Mouse (Mus musculus) limb, embryonic 12.5 days (tissue): Measurements from ENCODE around the gene Jdp2. TPM values are rescaled to one million over a fixed set of nuclear protein-coding genes. Genes with fewer than 3 reads are reported as not detected.
A peak's percentile ranks its signal among the peaks of the same experiment; 100 is the strongest.

Source experiments
- ATAC-seq: fragments of 200-750 bp; cut with Nextera tagmentation; 2 replicates; pipeline ENCODE4 v1.8.0; 2017; ENCODE audit warnings: low read depth, moderate TSS enrichment; ENCODE audit not compliant: insufficient number of reproducible peaks, insufficient read depth, low FRiP score, low TSS enrichment
- H3K27ac ChIP-seq: fragments of 300-500 bp; sonication (generic); 2 replicates; pipeline ENCODE4 v1.5.1; 2016; ENCODE audit warnings: mild to moderate bottlenecking, moderate library complexity
- H3K27me3 ChIP-seq: fragments of 300-500 bp; sonication (generic); 2 replicates; pipeline ENCODE4 v1.6.1; 2016; ENCODE audit warnings: mild to moderate bottlenecking, moderate library complexity
- H3K36me3 ChIP-seq: fragments of 300-500 bp; sonication (generic); 2 replicates; pipeline ENCODE4 v1.6.1; 2016; ENCODE audit warnings: mild to moderate bottlenecking, moderate library complexity
- H3K4me1 ChIP-seq: fragments of 300-500 bp; sonication (generic); replicated peaks from 2 replicates; pipeline ENCODE4 v1.6.1; 2016
- H3K4me2 ChIP-seq: fragments of 300-500 bp; sonication (generic); 2 replicates; pipeline ENCODE4 v1.6.1; 2016; ENCODE audit warnings: mild to moderate bottlenecking, moderate library complexity
- H3K4me3 ChIP-seq: fragments of 300-500 bp; sonication (generic); replicated peaks from 2 replicates; pipeline ENCODE4 v1.5.1; 2016; ENCODE audit warnings: mild to moderate bottlenecking
- H3K9ac ChIP-seq: fragments of 300-500 bp; sonication (generic); replicated peaks from 2 replicates; pipeline ENCODE4 v1.6.1; 2016; ENCODE audit warnings: mild to moderate bottlenecking, moderate library complexity
- H3K9me3 ChIP-seq: fragments of 300-500 bp; sonication (generic); 2 replicates; pipeline ENCODE4 v1.6.1; 2016; ENCODE audit warnings: mild to moderate bottlenecking, moderate library complexity
- WGBS: fragments of 180-500 bp; shearing (Covaris S2); methylation state at CpG from one replicate; pipeline ENCODE4 v1.1.7; 2016; 5-methylcytosine and 5-hydroxymethylcytosine counted together
- polyA plus RNA-seq: library from polyadenylated mRNA; unstranded; fragments of >200 nt; fragmentation: Nextera tagmentation; extraction: Ambion mirVana; gene quantifications from 2 replicates; pipeline ENCODE4 v1.2.1, GENCODE M21; 2016

Jdp2 gene
- polyA plus RNA-seq, result 0.87 and 1.1 TPM in 2 replicates

GRCm38 (mm10) chr12:85598611-85599477, at the start of gene Jdp2:
Jdp2 (plus strand) TSS chr12:85599027.
- H3K27ac ChIP-seq, result peak within 1 kb of the TSS; percentile 73
- peaks cover 29% of the 10 kb centered on the region for H3K4me1 ChIP-seq
- H3K9ac ChIP-seq, result peak within 1 kb of the TSS; percentile 82
- peak; percentile 85 for ATAC-seq
- under 1% methylated on average over 85 of the region's 90 CpGs for WGBS
- peak within 1 kb of the TSS; percentile 93 for H3K4me2 ChIP-seq
- no peaks in the 10 kb centered on the region for H3K36me3 ChIP-seq
- H3K9me3 ChIP-seq, result no peaks in the 10 kb centered on the region
- peaks cover 45% of the 10 kb centered on the region for H3K27me3 ChIP-seq
- peak within 1 kb of the TSS; percentile 74 for H3K4me3 ChIP-seq

- H3K4me2 ChIP-seq, result no peak overlapping the region
- no peaks in the 10 kb centered on the region for H3K36me3 ChIP-seq
- no peak overlapping the region for H3K9ac ChIP-seq
- H3K4me3 ChIP-seq, result no peak overlapping the region
- 89% methylated on average over 8 of the region's 8 CpGs for WGBS
- H3K27me3 ChIP-seq, result no peaks in the 10 kb centered on the region
- no peak for ATAC-seq
- no peaks in the 10 kb centered on the region for H3K9me3 ChIP-seq
- H3K27ac ChIP-seq, result no peak overlapping the region
- H3K4me1 ChIP-seq, result peaks cover 28% of the 10 kb centered on the region
Measured at GRCm38 (mm10) chr12:85549661-85550060, 49.2 kb upstream of the Jdp2 start.

- Histone ChIP-seq H3K4me2 (no peak overlapping the region), H3K27me3 (no peaks in the 10 kb centered on the region)
- 93% methylated on average over 4 of the region's 4 CpGs for WGBS
Measured at GRCm38 (mm10) chr12:85550435-85550834, 48.4 kb upstream of the Jdp2 start.

GRCm38 (mm10) chr12:85559299-85559698, 39.5 kb upstream of the Jdp2 start:
- Histone ChIP-seq H3K4me2 (no peak overlapping the region), H3K4me3 (no peak overlapping the region), H3K27me3 (no peaks in the 10 kb centered on the region), H3K27ac (no peak overlapping the region), H3K9ac (no peak overlapping the region), H3K4me1 (no peaks in the 10 kb centered on the region), H3K9me3 (peaks cover 3% of the 10 kb centered on the region; the same call in 1 of the 2 replicates), H3K36me3 (no peaks in the 10 kb centered on the region)
- ATAC-seq, result no peak
- 87% methylated on average over 10 of the region's 10 CpGs for WGBS

More at GRCm38 (mm10) chr12:85550435-85550834, 48.4 kb upstream of the Jdp2 start:
- Histone ChIP-seq H3K4me1 (peaks cover 22% of the 10 kb centered on the region), H3K9ac (no peak overlapping the region), H3K27ac (no peak overlapping the region), H3K4me3 (no peak overlapping the region), H3K9me3 (no peaks in the 10 kb centered on the region), H3K36me3 (no peaks in the 10 kb centered on the region)
- no peak for ATAC-seq

GRCm38 (mm10) chr12:85565441-85565840, 33.4 kb upstream of the Jdp2 start:
- ATAC-seq, result no peak
- WGBS, result 89% methylated on average over 2 of the region's 2 CpGs
- no peak overlapping the region for H3K4me3 ChIP-seq
- H3K4me2 ChIP-seq, result no peak overlapping the region
- no peaks in the 10 kb centered on the region for H3K36me3 ChIP-seq
- peaks cover 3% of the 10 kb centered on the region; the same call in 1 of the 2 replicates for H3K9me3 ChIP-seq
- H3K27ac ChIP-seq, result no peak overlapping the region
- no peaks in the 10 kb centered on the region for H3K27me3 ChIP-seq
- H3K4me1 ChIP-seq, result peaks cover 5% of the 10 kb centered on the region; the same call in 1 of the 2 replicates
- no peak overlapping the region for H3K9ac ChIP-seq

GRCm38 (mm10) chr12:85568298-85568697, 30.5 kb upstream of the Jdp2 start:
- WGBS, result 74% methylated on average over 3 of the region's 3 CpGs
- peaks cover 17% of the 10 kb centered on the region for H3K4me1 ChIP-seq
- H3K36me3 ChIP-seq, result no peaks in the 10 kb centered on the region

GRCm38 (mm10) chr12:85569393-85570157, 29.3 kb upstream of the Jdp2 start:
- WGBS, result 72% methylated on average over 12 of the region's 12 CpGs
- Histone ChIP-seq H3K27ac (no peak overlapping the region), H3K27me3 (no peaks in the 10 kb centered on the region), H3K4me2 (no peak overlapping the region), H3K4me3 (no peak overlapping the region), H3K9ac (no peak overlapping the region), H3K9me3 (no peaks in the 10 kb centered on the region), H3K4me1 (peaks cover 17% of the 10 kb centered on the region), H3K36me3 (no peaks in the 10 kb centered on the region)
- ATAC-seq, result no peak

More at GRCm38 (mm10) chr12:85568298-85568697, 30.5 kb upstream of the Jdp2 start:
- H3K4me2 ChIP-seq, result no peak overlapping the region
- ATAC-seq, result no peak
- H3K4me3 ChIP-seq, result no peak overlapping the region
- H3K9me3 ChIP-seq, result no peaks in the 10 kb centered on the region
- no peak overlapping the region for H3K27ac ChIP-seq
- H3K27me3 ChIP-seq, result no peaks in the 10 kb centered on the region
- H3K9ac ChIP-seq, result no peak overlapping the region

GRCm38 (mm10) chr12:85570158-85570540, 28.7 kb upstream of the Jdp2 start:
- no peaks in the 10 kb centered on the region for H3K36me3 ChIP-seq
- H3K4me2 ChIP-seq, result no peak overlapping the region
- no peak overlapping the region for H3K27ac ChIP-seq
- ATAC-seq, result no peak
- H3K27me3 ChIP-seq, result no peaks in the 10 kb centered on the region
- 74% methylated on average over 1 of the region's 1 CpGs for WGBS
- peaks cover 17% of the 10 kb centered on the region for H3K4me1 ChIP-seq
- no peak overlapping the region for H3K4me3 ChIP-seq
- no peak overlapping the region for H3K9ac ChIP-seq
- H3K9me3 ChIP-seq, result no peaks in the 10 kb centered on the region

GRCm38 (mm10) chr12:85571312-85571711, 27.5 kb upstream of the Jdp2 start:
- Histone ChIP-seq H3K9me3 (no peaks in the 10 kb centered on the region), H3K9ac (no peak overlapping the region), H3K4me1 (peaks cover 17% of the 10 kb centered on the region), H3K27me3 (no peaks in the 10 kb centered on the region), H3K36me3 (no peaks in the 10 kb centered on the region), H3K27ac (no peak overlapping the region), H3K4me2 (no peak overlapping the region), H3K4me3 (no peak overlapping the region)
- WGBS, result 64% methylated on average over 11 of the region's 11 CpGs
- no peak for ATAC-seq

GRCm38 (mm10) chr12:85572047-85572475, 26.8 kb upstream of the Jdp2 start:
- Histone ChIP-seq H3K4me1 (peaks cover 17% of the 10 kb centered on the region), H3K4me3 (no peak overlapping the region), H3K27me3 (no peaks in the 10 kb centered on the region), H3K36me3 (no peaks in the 10 kb centered on the region), H3K9me3 (no peaks in the 10 kb centered on the region), H3K27ac (no peak overlapping the region; the same call in 1 of the 2 replicates), H3K4me2 (peak overlapping the region; percentile 16), H3K9ac (no peak overlapping the region)
- 30% methylated on average over 10 of the region's 10 CpGs for WGBS
- ATAC-seq, result 0 out of 2 replicates have a peak, but pooled peaks have one; percentile 26

GRCm38 (mm10) chr12:85574806-85575495, 23.9 kb upstream of the Jdp2 start:
- H3K4me3 ChIP-seq, result no peak overlapping the region
- no peak overlapping the region for H3K27ac ChIP-seq
- no peak overlapping the region for H3K4me2 ChIP-seq
- 82% methylated on average over 6 of the region's 6 CpGs for WGBS
- H3K27me3 ChIP-seq, result no peaks in the 10 kb centered on the region
- no peaks in the 10 kb centered on the region for H3K36me3 ChIP-seq
- ATAC-seq, result no peak
- peaks cover 11% of the 10 kb centered on the region for H3K4me1 ChIP-seq
- H3K9ac ChIP-seq, result no peak overlapping the region
- no peaks in the 10 kb centered on the region for H3K9me3 ChIP-seq
